8 mouse cellular contexts compared by ENCODE assay signal in the genomic region with DNA sequence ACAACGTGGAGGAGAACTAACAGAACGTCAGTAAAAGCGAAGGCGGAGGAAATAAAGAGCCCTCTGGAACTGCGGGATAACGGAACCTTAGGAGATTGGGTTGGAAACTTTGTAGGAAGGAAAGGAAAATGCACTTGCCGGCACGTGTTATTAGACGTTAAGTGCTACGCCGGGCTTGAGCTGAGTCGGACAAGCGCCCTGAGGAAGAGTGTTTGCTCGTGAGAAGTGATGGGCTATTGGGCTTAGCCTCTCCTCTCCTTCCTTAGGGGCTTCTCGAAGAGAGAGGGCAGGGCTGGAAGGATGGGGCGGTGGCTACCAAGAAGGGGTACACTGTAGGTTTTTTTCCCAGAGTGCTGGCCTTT. TPM values are rescaled to one million over a fixed set of nuclear protein-coding genes. Genes with fewer than 3 reads are reported as not detected.
DNase-seq lines count a peak whose midpoint lies in the region; ATAC-seq lines count a peak whose summit lies in the region.

No protein-coding gene starts in this region.

- WGBS in heart, embryonic 11.5 days (ENCODE audit: insufficient replicate concordance), result under 1% methylated on average over 16 of the region's 16 CpGs
- WGBS in hindbrain, embryonic 11.5 days, result under 1% methylated on average over 15 of the region's 16 CpGs
- WGBS in macrophage (ENCODE audit: missing documents), result under 1% methylated on average over 16 of the region's 16 CpGs

- peak overlapping the region; percentile 87 for H3K4me3 ChIP-seq in heart, embryonic 11.5 days (ENCODE audit: low read depth, low read length)
- H3K4me3 ChIP-seq in hindbrain, embryonic 11.5 days (ENCODE audit: low read depth, low read length), result peak overlapping the region; percentile 79
- H3K4me3 ChIP-seq in macrophage (ENCODE audit: inconsistent target), result peak overlapping the region; percentile 97

- H3K4me1 ChIP-seq in heart, embryonic 11.5 days (ENCODE audit: control insufficient read depth, insufficient read depth, low read length), result no peaks in the 10 kb centered on the region
- no peaks in the 10 kb centered on the region for H3K4me1 ChIP-seq in hindbrain, embryonic 11.5 days (replicated peaks; ENCODE audit: control insufficient read depth, insufficient read depth, low read length)

- intact Hi-C loops in heart, postnatal 10 days (cut with DNase I), result loop anchor here (5.0 kb wide), 1 partner anchor 316 kb away; no protein-coding TSS in a partner anchor

- DNase-seq in heart, postnatal 10 days, result no peak
- DNase-seq in thymus, postnatal 4 days, result peak; percentile 59
- no peak for DNase-seq in thymus, postnatal 25 days
- DNase-seq in hindbrain, embryonic 11.5 days (ENCODE audit: low spot score), result no peak
- DNase-seq in urinary bladder, postnatal 25 days (ENCODE audit: low spot score), result no peak
- DNase-seq in layer of hippocampus, postnatal 36 days, result no peak

- peaks cover 4% of the 10 kb centered on the region; the same call in 1 of the 2 replicates for H3K36me3 ChIP-seq in heart, embryonic 11.5 days (ENCODE audit: control insufficient read depth, insufficient read depth, low read length)
- H3K36me3 ChIP-seq in hindbrain, embryonic 11.5 days (ENCODE audit: control insufficient read depth, insufficient read depth, low read length), result no peaks in the 10 kb centered on the region
- 0 out of 2 replicates have a peak, but pooled peaks cover 18% of the 10 kb centered on the region for H3K36me3 ChIP-seq in macrophage (ENCODE audit: inconsistent target)

- peak overlapping the region; percentile 81 for H3K27ac ChIP-seq in heart, embryonic 11.5 days (ENCODE audit: low read depth, low read length)
- no peak overlapping the region for H3K27ac ChIP-seq in hindbrain, embryonic 11.5 days (ENCODE audit: low read depth, low read length)
- H3K27ac ChIP-seq in macrophage, result peak overlapping the region; percentile 75

- H3K9ac ChIP-seq in heart, embryonic 11.5 days (ENCODE audit: low read depth, low read length), result peak overlapping the region; percentile 76
- peak overlapping the region; percentile 61 for H3K9ac ChIP-seq in hindbrain, embryonic 11.5 days (ENCODE audit: low read depth, low read length)

- H3K4me2 ChIP-seq in heart, embryonic 11.5 days, result peak overlapping the region; percentile 75
- H3K4me2 ChIP-seq in hindbrain, embryonic 11.5 days (replicated peaks; ENCODE audit: low read depth, low read length), result peak overlapping the region; percentile 80

- peak; percentile 64 for ATAC-seq in heart, embryonic 11.5 days (replicated peaks; ENCODE audit: insufficient number of reproducible peaks, low FRiP score, low TSS enrichment)
- ATAC-seq in hindbrain, embryonic 11.5 days (ENCODE audit: low FRiP score), result peak; percentile 79

- no peaks in the 10 kb centered on the region for H3K27me3 ChIP-seq in heart, embryonic 11.5 days (ENCODE audit: control insufficient read depth, insufficient read depth, low read length)
- H3K27me3 ChIP-seq in hindbrain, embryonic 11.5 days (ENCODE audit: control insufficient read depth, insufficient read depth, low read length), result no peaks in the 10 kb centered on the region

- peaks cover 9% of the 10 kb centered on the region; the same call in 1 of the 2 replicates for H3K79me2 ChIP-seq in macrophage (ENCODE audit: inconsistent target)

- no peaks in the 10 kb centered on the region for H3K9me3 ChIP-seq in heart, embryonic 11.5 days (replicated peaks; ENCODE audit: control insufficient read depth, low read length)
- H3K9me3 ChIP-seq in hindbrain, embryonic 11.5 days (ENCODE audit: control insufficient read depth, low read length), result no peaks in the 10 kb centered on the region

RNA-seq across cellular contexts. Expression of gene Nol8, which starts 0.3 kb away (rescaled TPM):
- polyA plus RNA-seq in heart, embryonic 11.5 days (2014; fragmentation: Nextera tagmentation; extraction: Ambion mirVana), result 12.6 and 17.1 TPM in 2 replicates
- 10 to 100 TPM; 13.2 to 17.7 TPM for total RNA-seq in heart, postnatal 10 days (2021)
- polyA plus RNA-seq in hindbrain, embryonic 11.5 days (2014; fragmentation: Nextera tagmentation; extraction: Ambion mirVana), result 23.7 and 27.8 TPM in 2 replicates
- 10 to 100 TPM in 22 of 26 experiments, 1 to 10 TPM in 4; 7.6 to 34.8 (median 19.0) TPM for total RNA-seq in macrophage (2018; cell fraction: chromatin; rRNA removed)
- 10 to 100 TPM in 15 of 26 experiments, 1 to 10 TPM in 11; 3.7 to 13.0 (median 10.1) TPM for total RNA-seq in macrophage (2018; cell fraction: cytosol; rRNA removed)
- 10 to 100 TPM in 17 of 26 experiments, 1 to 10 TPM in 9; 4.9 to 29.1 (median 12.8) TPM for total RNA-seq in macrophage (2018; cell fraction: nucleus; rRNA removed)
- polyA plus RNA-seq in macrophage (2018), result 8.1 to 14.1 TPM (median 12.9 TPM) in 3 replicates
- 10 to 100 TPM; 26.5 to 28.4 TPM for total RNA-seq in layer of hippocampus, postnatal 36 days (2021)

RNA-seq across cellular contexts. Expression of gene Cenpp, which starts 0.6 kb away (rescaled TPM):
- 29.1 and 29.5 TPM in 2 replicates for polyA plus RNA-seq in heart, embryonic 11.5 days (2014; fragmentation: Nextera tagmentation; extraction: Ambion mirVana)
- total RNA-seq in heart, postnatal 10 days (2021), result 1 to 10 TPM; 5.9 to 6.9 TPM
- 34.2 and 38.3 TPM in 2 replicates for polyA plus RNA-seq in hindbrain, embryonic 11.5 days (2014; fragmentation: Nextera tagmentation; extraction: Ambion mirVana)
- 1 to 10 TPM in 23 of 26 experiments, under 1 TPM in 3; 0.34 to 8.7 (median 3.1) TPM for total RNA-seq in macrophage (2018; cell fraction: chromatin; rRNA removed)
- 1 to 10 TPM in 13 of 26 experiments, under 1 TPM in 13; 0.51 to 1.5 (median 0.95) TPM for total RNA-seq in macrophage (2018; cell fraction: cytosol; rRNA removed)
- 1 to 10 TPM in 15 of 26 experiments, under 1 TPM in 10, not detected in 1; 0.34 to 7.9 (median 1.4) TPM for total RNA-seq in macrophage (2018; cell fraction: nucleus; rRNA removed)
- polyA plus RNA-seq in macrophage (2018), result 0.68 to 3.3 TPM (median 2.1 TPM) in 3 replicates
- 1 to 10 TPM; 1.8 to 2.0 TPM for total RNA-seq in layer of hippocampus, postnatal 36 days (2021)

RNA-seq across cellular contexts. Expression of gene Iars, which starts 28.7 kb away (rescaled TPM):
- 69.6 and 78.1 TPM in 2 replicates for polyA plus RNA-seq in heart, embryonic 11.5 days (2014; fragmentation: Nextera tagmentation; extraction: Ambion mirVana)
- 10 to 100 TPM; 60.2 to 66.8 TPM for total RNA-seq in heart, postnatal 10 days (2021)
- 100 and 111 TPM in 2 replicates for polyA plus RNA-seq in hindbrain, embryonic 11.5 days (2014; fragmentation: Nextera tagmentation; extraction: Ambion mirVana)
- total RNA-seq in macrophage (2018; cell fraction: chromatin; rRNA removed), result 10 to 100 TPM; 12.3 to 66.3 (median 37.0) TPM
- 10 to 100 TPM; 13.9 to 30.9 (median 21.6) TPM for total RNA-seq in macrophage (2018; cell fraction: cytosol; rRNA removed)
- total RNA-seq in macrophage (2018; cell fraction: nucleus; rRNA removed), result 10 to 100 TPM; 11.4 to 47.2 (median 26.4) TPM
- 17.1 to 36.4 TPM (median 25.7 TPM) in 3 replicates for polyA plus RNA-seq in macrophage (2018)
- total RNA-seq in layer of hippocampus, postnatal 36 days (2021), result 10 to 100 TPM; 67.3 to 75.3 TPM

RNA-seq across cellular contexts. Expression of gene Ogn, which starts 45.3 kb away (rescaled TPM):
- polyA plus RNA-seq in heart, embryonic 11.5 days (2014; fragmentation: Nextera tagmentation; extraction: Ambion mirVana), result 3.5 and 5.7 TPM in 2 replicates
- 10 to 100 TPM; 75.4 to 78.8 TPM for total RNA-seq in heart, postnatal 10 days (2021)
- polyA plus RNA-seq in hindbrain, embryonic 11.5 days (2014; fragmentation: Nextera tagmentation; extraction: Ambion mirVana), result 14.1 and 14.6 TPM in 2 replicates
- total RNA-seq in macrophage (2018; cell fraction: chromatin; rRNA removed), result 10 to 100 TPM in 1 of 26 experiments, under 1 TPM in 4, not detected in 21; 0.29 to 50.9 (median 0.42) TPM
- total RNA-seq in macrophage (2018; cell fraction: cytosol; rRNA removed), result not detected
- total RNA-seq in macrophage (2018; cell fraction: nucleus; rRNA removed), result 1 to 10 TPM in 1 of 26 experiments, not detected in 25; 6.7 TPM
- 0.09 TPM in 1 of 3 replicates, not detected in the others for polyA plus RNA-seq in macrophage (2018)
- 1 to 10 TPM; 3.7 to 5.4 TPM for total RNA-seq in layer of hippocampus, postnatal 36 days (2021)
